Mouse (Mus musculus) liver, postnatal 0 days (tissue): ENCODE measurements around the gene Hoxc11.

Source experiments
- CTCF ChIP-seq: sonication (generic); IDR thresholded peaks from 2 replicates; pipeline ENCODE4 v1.5.1; 2016; ENCODE audit warnings: antibody characterized with exemption, low read depth
- EP300 ChIP-seq: IDR thresholded peaks from 2 replicates; pipeline ENCODE4 v1.6.1; 2016; ENCODE audit warnings: antibody characterized with exemption, low read depth, mild to moderate bottlenecking

GRCm38 (mm10) chr15:102963671-102964640 is 9.7 kb downstream of the Hoxc11 start:
- TF ChIP-seq CTCF (no peak), EP300 (no peak)
